Mouse (Mus musculus) MEL (cell line): ENCODE data around the gene Abl1.

Experiments
- CHD2 ChIP-seq: IDR thresholded peaks from 2 replicates; pipeline ENCODE4 v1.6.1; 2011; ENCODE audit warnings: low read length, improper control_type of control experiment
- CTCF ChIP-seq, 3 experiments: IDR thresholded peaks in 2 of 3; conservative IDR thresholded peaks in 1 of 3; 2 replicates each; pipeline ENCODE4 v1.5.1; 2011 to 2012; ENCODE audit warnings: low read length in 3 of 3, low read depth in 2 of 3, mild to moderate bottlenecking in 2 of 3, improper control_type of control experiment in 1 of 3, inconsistent platforms in 1 of 3, mixed read lengths in 1 of 3, moderate library complexity in 1 of 3; ENCODE audit not compliant: control insufficient read depth in 1 of 3, insufficient read depth in 1 of 3, poor library complexity in 1 of 3, severe bottlenecking in 1 of 3
- EP300 ChIP-seq, 2 experiments: IDR thresholded peaks; 2 replicates each; pipeline ENCODE4 v1.6.1; 2011; ENCODE audit warnings: improper control_type of control experiment in 2 of 2, low read length in 2 of 2, low read depth in 1 of 2, mild to moderate bottlenecking in 1 of 2
- GATA1 ChIP-seq: IDR thresholded peaks from 2 replicates; pipeline ENCODE4 v1.6.1; 2011; ENCODE audit warnings: low read depth, low read length, improper control_type of control experiment
- POLR2A ChIP-seq, 2 experiments: IDR thresholded peaks; 2 replicates each; pipeline ENCODE4 v1.6.1; 2011 to 2012; ENCODE audit warnings: low read length in 2 of 2, mild to moderate bottlenecking in 2 of 2, control low read depth in 1 of 2, improper control_type of control experiment in 1 of 2, low read depth in 1 of 2, moderate library complexity in 1 of 2; ENCODE audit not compliant: control insufficient read depth in 1 of 2, insufficient read depth in 1 of 2, poor library complexity in 1 of 2
- SMC3 ChIP-seq: IDR thresholded peaks from 2 replicates; pipeline ENCODE4 v1.6.1; 2011; ENCODE audit warnings: low read depth, low read length, improper control_type of control experiment
- TCF12 ChIP-seq: IDR thresholded peaks from 2 replicates; pipeline ENCODE4 v1.6.1; 2014; ENCODE audit warnings: low read depth, mild to moderate bottlenecking, inconsistent platforms, low read length, improper control_type of control experiment, moderate library complexity
- UBTF ChIP-seq: IDR thresholded peaks from 2 replicates; pipeline ENCODE4 v1.6.1; 2012; ENCODE audit warnings: low read depth, mild to moderate bottlenecking, inconsistent platforms, low read length, improper control_type of control experiment, moderate library complexity, borderline replicate concordance; ENCODE audit not compliant: insufficient read depth
- USF1 ChIP-seq: IDR thresholded peaks from 2 replicates; pipeline ENCODE4 v1.6.1; 2014; ENCODE audit warnings: low read depth, mild to moderate bottlenecking, inconsistent platforms, low read length, improper control_type of control experiment, moderate library complexity
- ZC3H11A ChIP-seq: IDR thresholded peaks from 2 replicates; pipeline ENCODE4 v1.6.1; 2012; ENCODE audit warnings: low read depth, mild to moderate bottlenecking, inconsistent platforms, low read length, improper control_type of control experiment

- TF ChIP-seq POLR2A (IDR thresholded peaks at IDR 0.05; ENCODE audit: control insufficient read depth in 1 of 2, insufficient read depth in 1 of 2, low read depth in 1 of 2, low read length in 2 of 2, poor library complexity in 1 of 2) (no peak), GATA1 (no peak), EP300 (IDR thresholded peaks at IDR 0.05; ENCODE audit: low read depth in 1 of 2, low read length in 2 of 2) (no peak), TCF12 (no peak), CTCF (IDR thresholded peaks at IDR 0.05 in 2 of 3, conservative IDR thresholded peaks at IDR 0.05 in 1 of 3; ENCODE audit: control insufficient read depth in 1 of 3, insufficient read depth in 1 of 3, low read depth in 2 of 3, low read length in 3 of 3, poor library complexity in 1 of 3, severe bottlenecking in 1 of 3) (no peak), USF1 (no peak), CHD2 (no peak), UBTF (no peak), ZC3H11A (no peak), SMC3 (no peak)
Measured at GRCm38 (mm10) chr2:31845512-31845895, 157.3 kb downstream of the Abl1 start.
